Mouse (Mus musculus) ES-E14 (cell line): ENCODE results near the gene Pax6. TPM values are rescaled to one million over a fixed set of nuclear protein-coding genes. Genes with fewer than 3 reads are reported as not detected.

Experiments
- DNase-seq: peaks from one replicate; pipeline ENCODE4 v3.0.0-alpha.2; 2013; ENCODE audit warnings: low read depth, low spot score
- H3K27ac ChIP-seq: 2 replicates; pipeline ENCODE4 v1.5.1; 2012; ENCODE audit warnings: low read depth, mild to moderate bottlenecking, low read length, moderate library complexity, mixed read lengths; ENCODE audit not compliant: poor library complexity, insufficient read depth, severe bottlenecking
- H3K36me3 ChIP-seq: 2 replicates; pipeline ENCODE4 v1.6.1; 2012; ENCODE audit warnings: mild to moderate bottlenecking, low read length, moderate library complexity, mixed read lengths; ENCODE audit not compliant: control insufficient read depth, poor library complexity, insufficient read depth, severe bottlenecking
- H3K4me1 ChIP-seq, 2 experiments: fragments of 150-350 bp in 1 of 2; sonication (generic) in 1 of 2; 2 replicates each; pipeline ENCODE4 v1.6.1; 2012; ENCODE audit warnings: low read length in 2 of 2, mild to moderate bottlenecking in 1 of 2, mixed read lengths in 1 of 2; ENCODE audit not compliant: control insufficient read depth in 2 of 2, insufficient read depth in 2 of 2, poor library complexity in 1 of 2
- H3K4me3 ChIP-seq, 2 experiments: fragments of 150-350 bp in 1 of 2; sonication (generic) in 1 of 2; 2 replicates each; pipeline ENCODE4 v1.5.1; 2012; ENCODE audit warnings: low read length in 2 of 2, low read depth in 1 of 2, mild to moderate bottlenecking in 1 of 2, mixed read lengths in 1 of 2; ENCODE audit not compliant: insufficient read depth in 1 of 2, poor library complexity in 1 of 2, severe bottlenecking in 1 of 2
- H3K9ac ChIP-seq: 2 replicates; pipeline ENCODE4 v1.6.1; 2012; ENCODE audit warnings: low read depth, mild to moderate bottlenecking, low read length, mixed read lengths; ENCODE audit not compliant: poor library complexity, insufficient read depth, severe bottlenecking
- H3K9me3 ChIP-seq: fragments of 150-350 bp; sonication (generic); 2 replicates; pipeline ENCODE4 v1.6.1; 2012; ENCODE audit warnings: low read depth, mild to moderate bottlenecking, low read length; ENCODE audit not compliant: control insufficient read depth, insufficient read depth
- CHD2 ChIP-seq: IDR thresholded peaks from 2 replicates; pipeline ENCODE4 v1.6.1; 2014; ENCODE audit warnings: mild to moderate bottlenecking, low read depth, low read length, inconsistent platforms
- HCFC1 ChIP-seq: IDR thresholded peaks from 2 replicates; pipeline ENCODE4 v1.6.1; 2012; ENCODE audit warnings: low read length, inconsistent platforms, borderline replicate concordance; ENCODE audit not compliant: insufficient read depth
- MAFK ChIP-seq: IDR thresholded peaks from 2 replicates; pipeline ENCODE4 v1.6.1; 2014; ENCODE audit warnings: mild to moderate bottlenecking, low read depth, low read length, inconsistent platforms; ENCODE audit not compliant: insufficient read depth
- ZC3H11A ChIP-seq: IDR thresholded peaks from 2 replicates; pipeline ENCODE4 v1.6.1; 2012; ENCODE audit warnings: low read depth, mild to moderate bottlenecking, inconsistent platforms, low read length, borderline replicate concordance
- ZNF384 ChIP-seq: IDR thresholded peaks from 2 replicates; pipeline ENCODE4 v1.6.1; 2012; ENCODE audit warnings: low read depth, low read length, inconsistent platforms
- in situ Hi-C, 2 experiments: fragments of 600-800 bp; cut with MboI; formaldehyde crosslinking; loops; one replicate each; pipeline ENCODE4 v1.15.1; 2025; ENCODE audit warnings: low sequenced_read_pairs in 2 of 2, inconsistent platforms in 1 of 2; ENCODE audit not compliant: unreplicated experiment in 2 of 2
- total RNA-seq: library from RNA; depleted of rRNA; stranded (reverse); fragments of 300-350 nt; gene quantifications from 2 replicates; pipeline ENCODE4 v1.2.3, GENCODE M21; 2012

Gene Pax6
- total RNA-seq, 1 experiment, result 4.3 TPM

DNA sequence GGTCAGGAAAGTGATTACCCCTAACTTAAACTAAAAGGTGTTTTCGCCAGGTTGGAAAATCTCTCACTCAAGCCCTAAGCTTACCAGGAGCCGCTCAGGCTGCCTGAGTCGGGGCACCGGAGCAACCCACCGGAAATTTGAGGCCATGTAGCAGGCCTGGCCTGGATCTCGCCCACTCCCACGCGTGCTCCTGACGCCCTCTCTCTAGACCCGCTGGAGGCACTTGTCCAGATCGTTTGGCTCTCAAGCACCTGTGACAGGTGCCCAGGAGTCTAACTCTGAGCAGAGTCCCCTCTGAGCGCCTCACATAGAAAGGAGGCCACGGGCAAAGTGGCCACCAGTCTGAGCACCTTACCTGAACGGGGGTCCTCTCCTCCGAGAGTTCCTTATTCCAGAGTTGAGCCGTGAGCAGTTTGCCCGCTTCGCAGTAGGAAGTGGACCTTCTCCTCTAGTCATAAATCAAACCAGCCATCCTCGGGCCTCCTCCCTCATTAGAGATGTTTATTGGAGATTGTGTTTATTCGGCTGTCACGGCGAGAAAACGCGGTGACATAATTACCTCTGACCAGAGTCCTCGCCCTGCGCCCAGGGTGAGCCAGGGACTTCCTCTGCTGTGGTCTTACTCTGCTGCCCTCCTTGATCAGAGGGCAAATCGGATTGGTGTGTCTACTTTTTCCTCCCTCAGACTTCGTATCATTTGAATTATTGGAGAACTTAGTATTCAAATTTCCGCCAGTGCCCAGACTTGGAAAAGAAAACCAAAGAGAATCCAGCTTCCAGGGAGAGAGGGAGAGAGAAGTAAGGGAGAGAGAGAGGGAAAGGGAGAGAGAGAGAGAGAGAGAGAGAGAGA is 1.4 kb downstream of the Pax6 start:
- H3K4me1 ChIP-seq, result peaks cover 0 to 6% of the 10 kb centered on the region in 2 experiments; a peak in 1 of 4 replicates
- H3K36me3 ChIP-seq, result no peaks in the 10 kb centered on the region
- in situ Hi-C loops, result loop anchor here (5.0 kb wide), 1 partner anchor 538 kb away; no protein-coding TSS in a partner anchor
- no peak overlapping the region for H3K9ac ChIP-seq
- TF ChIP-seq CHD2, result no peak
- TF ChIP-seq ZC3H11A, result no peak
- no peak for TF ChIP-seq ZNF384
- TF ChIP-seq MAFK, result no peak
- TF ChIP-seq HCFC1, result no peak
- H3K4me3 ChIP-seq, result no peak overlapping the region
- no peak overlapping the region for H3K27ac ChIP-seq
- H3K9me3 ChIP-seq, result no peaks in the 10 kb centered on the region
- DNase-seq, result no peak

DNA sequence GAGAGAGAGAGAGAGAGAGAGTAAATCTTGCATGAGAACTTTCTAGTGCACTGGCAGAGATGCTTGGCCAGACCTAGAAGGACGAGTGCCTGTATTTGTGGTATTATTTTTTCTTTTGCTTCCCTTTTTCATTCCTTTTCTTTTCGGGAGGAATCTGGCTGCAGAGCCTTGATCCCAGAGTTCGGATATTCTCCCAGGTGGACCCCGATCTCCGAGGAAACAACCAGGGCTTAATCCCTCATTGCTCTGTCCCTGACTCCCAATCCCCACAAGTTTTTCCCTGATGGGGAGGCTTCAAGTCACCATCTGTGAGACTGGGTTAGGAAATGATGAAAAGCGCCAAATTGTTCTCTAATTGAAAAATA is 2.0 kb downstream of the Pax6 start:
- DNase-seq, result no peak
- in situ Hi-C loops, result loop anchor here in 1 of 2 experiments (5.0 kb wide), 1 partner anchor 538 kb away; no protein-coding TSS in a partner anchor
- H3K4me3 ChIP-seq, result no peak overlapping the region

DNA sequence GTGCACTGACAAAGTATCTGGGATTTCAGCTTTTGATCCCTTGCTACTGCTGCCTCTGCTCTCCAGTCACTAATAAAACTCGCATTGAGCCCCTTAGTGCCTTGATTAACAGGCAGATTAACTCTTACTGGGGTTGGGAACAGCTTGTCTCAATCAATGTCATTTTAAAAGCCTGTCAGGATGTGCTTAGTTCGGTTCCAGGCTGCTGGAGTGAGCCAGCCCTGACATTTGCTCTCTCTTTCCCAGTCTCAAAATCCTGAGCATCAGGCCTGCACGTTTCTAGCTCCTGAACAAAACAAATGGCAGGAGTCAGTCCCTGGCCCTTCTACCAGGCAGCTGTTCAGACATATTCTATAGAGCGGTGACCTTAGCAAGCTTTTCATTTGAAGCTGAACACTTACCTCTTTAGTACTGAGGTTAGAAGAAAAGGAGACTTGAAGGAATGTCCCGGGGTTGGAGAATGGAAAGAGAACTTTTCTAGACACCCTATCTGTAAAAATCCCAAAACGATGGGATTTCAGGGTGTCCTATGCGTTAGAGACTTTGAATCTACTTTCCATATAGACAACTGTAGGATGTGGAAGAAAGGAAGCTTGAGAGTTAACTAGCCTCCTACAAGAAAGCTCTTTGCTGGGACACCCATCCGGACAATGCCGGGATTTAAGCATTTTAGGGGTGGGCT is 2.6 kb downstream of the Pax6 start:
- no peak overlapping the region for H3K4me3 ChIP-seq
- H3K9ac ChIP-seq, result no peak overlapping the region
- peaks cover 0 to 9% of the 10 kb centered on the region in 2 experiments; a peak in 1 of 4 replicates for H3K4me1 ChIP-seq
- H3K27ac ChIP-seq, result no peak overlapping the region
- no peaks in the 10 kb centered on the region for H3K36me3 ChIP-seq
- TF ChIP-seq CHD2, result no peak
- TF ChIP-seq ZC3H11A, result no peak
- TF ChIP-seq MAFK, result no peak
- TF ChIP-seq HCFC1, result no peak
- TF ChIP-seq ZNF384, result no peak
- in situ Hi-C loops, result loop anchor here in 1 of 2 experiments (5.0 kb wide), 1 partner anchor 539 kb away; no protein-coding TSS in a partner anchor
- H3K9me3 ChIP-seq, result no peaks in the 10 kb centered on the region
- DNase-seq, result no peak

More for the DNA sequence above, 2.0 kb downstream of the Pax6 start:
- peaks cover 0 to 9% of the 10 kb centered on the region in 2 experiments; a peak in 1 of 4 replicates for H3K4me1 ChIP-seq
- H3K9ac ChIP-seq, result no peak overlapping the region
- no peaks in the 10 kb centered on the region for H3K36me3 ChIP-seq
- TF ChIP-seq HCFC1 (no peak), CHD2 (no peak), ZNF384 (no peak)
- H3K9me3 ChIP-seq, result no peaks in the 10 kb centered on the region
- H3K27ac ChIP-seq, result no peak overlapping the region

DNA sequence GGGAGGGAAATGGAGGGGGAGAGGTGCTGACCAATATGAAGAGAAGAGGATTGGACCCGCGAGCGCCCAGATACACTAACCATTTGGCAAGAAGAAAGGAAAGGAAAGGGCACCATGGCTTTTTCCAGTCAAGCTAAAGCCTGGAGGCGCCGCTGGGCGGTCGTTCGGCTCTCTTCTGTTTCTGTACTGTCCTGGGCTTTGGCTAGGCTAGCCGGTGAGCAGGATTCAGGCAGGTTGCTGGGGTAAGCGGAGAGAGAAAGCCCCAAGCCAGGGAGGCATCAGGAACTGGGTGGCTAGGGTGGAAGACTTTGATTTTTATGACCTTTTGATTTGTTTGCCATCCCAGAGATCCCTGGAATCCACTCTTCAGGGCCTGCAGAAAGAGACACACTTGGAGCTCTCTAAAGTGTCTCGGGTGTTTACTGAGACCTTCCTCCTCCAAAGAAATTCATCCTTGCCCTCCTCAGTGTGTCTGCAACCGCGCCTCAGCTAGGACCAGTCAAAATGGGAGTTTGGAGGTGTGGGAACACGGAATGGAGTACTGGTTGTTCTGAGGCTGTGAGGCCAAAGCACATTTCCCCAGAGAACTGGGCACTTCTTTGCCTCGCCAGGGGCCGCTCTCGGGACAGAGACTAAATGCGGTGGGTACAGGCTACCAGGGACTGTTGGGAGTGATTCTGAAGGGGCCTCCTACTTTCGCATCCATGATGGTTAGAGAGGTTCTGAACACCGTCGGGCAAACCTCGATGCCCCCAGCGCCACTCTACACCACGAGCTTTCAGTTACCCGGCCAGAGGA is 3.3 kb downstream of the Pax6 start:
- Histone ChIP-seq H3K4me3 (no peak overlapping the region), H3K4me1 (peaks cover 0 to 6% of the 10 kb centered on the region in 2 experiments; a peak in 1 of 4 replicates), H3K9ac (no peak overlapping the region), H3K27ac (no peak overlapping the region), H3K36me3 (no peaks in the 10 kb centered on the region), H3K9me3 (no peaks in the 10 kb centered on the region)
- in situ Hi-C loops, result loop anchor here in 1 of 2 experiments (5.0 kb wide), 1 partner anchor 540 kb away; no protein-coding TSS in a partner anchor
- TF ChIP-seq MAFK (no peak), ZNF384 (no peak), HCFC1 (no peak), CHD2 (no peak), ZC3H11A (no peak)
- no peak for DNase-seq
